Mouse (Mus musculus) left cerebral cortex, postnatal 14 days (tissue): ENCODE data around the gene Pcgf2. TPM values are rescaled to one million over a fixed set of nuclear protein-coding genes. Genes with fewer than 3 reads are reported as not detected.
"Not testable (repeated sequence)": the region's sequence is repeated elsewhere in the genome, so short reads cannot be mapped to it uniquely, and the experiment has no call there.

Source experiments
- DNase-seq, 2 experiments: peaks; one replicate each; pipeline ENCODE4 v3.0.0; 2021 to 2022; ENCODE audit warnings: low spot score in 2 of 2, mixed read lengths in 1 of 2
- intact Hi-C: fragments of 180-260 bp; cut with DNase I; formaldehyde crosslinking; loops from one replicate; pipeline ENCODE4 v1.15.1; 2025
- long read RNA-seq, 2 experiments: library from polyadenylated mRNA; stranded (forward); transcript quantifications; one replicate each; pipeline ENCODE4 v2.0.0; 2021
- total RNA-seq, 2 experiments: library from RNA; stranded (reverse); gene quantifications; 2 replicates each; pipeline ENCODE4 v1.2.3; 2021

Pcgf2 gene
- 10 to 100 TPM; 31.3 to 35.8 TPM for total RNA-seq
- long read RNA-seq, experiment 1, partial matches to known transcripts = 9 of 11 reads
- long read RNA-seq, experiment 1, other reads (novel, unspliced or antisense) = 2 of 11 reads
- long read RNA-seq, experiment 2, partial matches to known transcripts = 10 of 10 reads
- long read RNA-seq, experiment 2, other reads (novel, unspliced or antisense) = 0 of 10 reads

DNA sequence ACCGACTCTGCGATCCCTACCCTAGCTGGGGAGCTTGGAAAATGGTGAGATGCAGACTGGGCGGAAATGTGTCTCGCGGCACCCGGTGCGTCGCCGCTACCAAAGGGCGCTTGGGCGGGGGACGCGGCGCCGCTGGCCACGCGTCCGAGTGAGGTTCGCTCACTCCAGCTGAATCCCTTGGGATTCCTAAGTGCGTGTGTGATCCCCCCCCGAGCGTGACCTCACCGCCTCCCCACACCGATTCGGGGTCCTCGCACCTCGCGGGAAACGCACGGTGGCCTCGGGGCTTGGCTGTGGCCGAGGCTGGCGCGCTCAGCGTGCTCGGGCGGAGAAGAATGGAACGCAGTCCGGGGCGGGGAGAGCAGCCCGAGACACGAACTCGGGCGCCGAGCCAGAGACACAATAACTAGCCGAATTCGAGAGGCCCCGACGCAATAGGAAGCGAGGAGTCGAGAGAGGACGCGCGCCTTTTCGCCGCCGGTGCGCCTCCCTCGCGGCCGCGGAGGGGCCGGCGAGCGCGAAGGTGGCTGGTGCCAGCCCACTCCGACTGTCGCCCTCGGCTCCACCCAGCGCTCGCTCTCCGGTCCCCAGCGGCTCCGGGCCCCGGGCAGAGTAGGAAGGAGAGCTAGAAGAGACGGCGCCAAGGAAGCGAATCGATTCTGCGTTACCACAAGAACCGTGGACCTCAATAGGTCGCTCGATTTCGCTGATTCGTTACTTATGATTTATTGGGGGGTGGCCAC, at the start of gene Pcgf2:
Pcgf2 (minus strand) TSS at position 495 of the 743 bp plus-strand sequence.
- intact Hi-C loops = loop anchor here (5.0 kb wide), 2 partner anchors 42 to 182 kb away; partner anchors contain the start of genes Fbxo47 and Pip4k2b
- DNase-seq = peak; percentile 70 to 78

DNA sequence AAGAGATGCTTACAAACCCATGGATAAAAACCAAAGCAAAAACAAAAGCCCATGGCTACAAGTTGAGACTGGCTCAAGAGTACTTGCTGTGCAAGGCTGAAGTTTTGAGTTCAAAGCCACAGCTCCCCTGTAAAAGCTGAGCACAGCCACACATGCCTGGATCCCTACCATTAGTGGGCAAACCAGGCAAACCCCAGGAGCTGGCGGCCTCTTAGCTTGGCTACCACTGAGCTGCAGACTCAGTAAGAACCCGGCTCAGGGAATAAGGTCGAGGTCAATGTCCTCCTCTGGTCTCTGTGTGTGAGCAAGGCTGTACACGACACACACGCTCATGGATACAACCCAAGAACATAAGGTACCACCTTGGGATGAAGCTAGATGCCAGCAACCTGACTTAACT, 48.2 kb upstream of the Pcgf2 start:
- intact Hi-C loops = no loop called here
- no peak for DNase-seq

GRCm38 (mm10) chr11:97747773-97748172, 47.5 kb upstream of the Pcgf2 start:
- intact Hi-C loops = no loop called here
- no peak for DNase-seq

GRCm38 (mm10) chr11:97745331-97745721, 45.0 kb upstream of the Pcgf2 start:
- no peak for DNase-seq
- intact Hi-C loops = no loop called here

DNA sequence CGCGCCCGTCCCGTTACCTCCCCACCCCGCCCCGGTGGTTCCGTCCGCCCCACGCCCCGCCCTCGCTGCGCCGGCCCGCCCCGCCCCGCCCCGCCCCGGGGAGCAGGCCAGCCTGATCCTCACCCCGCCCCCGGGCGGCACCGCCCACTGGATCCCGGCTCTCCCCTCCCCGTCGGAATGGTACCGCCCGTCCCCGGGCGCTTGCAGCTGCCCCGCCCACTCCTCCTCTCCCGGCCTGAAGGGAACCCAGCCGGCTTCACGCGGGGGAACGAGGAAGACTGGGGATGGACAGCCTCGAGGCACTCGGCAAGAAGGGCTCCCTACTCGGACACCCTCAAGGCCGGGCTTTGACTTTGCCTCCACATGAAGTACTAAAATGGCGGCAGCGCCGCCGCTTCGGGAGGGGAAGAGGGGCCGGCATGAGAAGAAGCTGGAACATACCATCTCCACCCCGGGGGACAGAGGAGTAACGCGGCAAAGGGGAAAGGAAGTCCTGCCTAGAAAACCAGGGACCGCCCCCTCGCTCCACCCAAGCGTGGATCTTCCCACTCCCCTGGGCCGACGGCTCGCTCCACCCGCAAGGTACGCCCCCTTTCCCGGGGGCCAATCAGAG, 44.5 kb upstream of the Pcgf2 start:
- intact Hi-C loops = loop anchor here (5.0 kb wide), 1 partner anchor 43 kb away; the partner anchor contains the start of genes Pcgf2 and Psmb3

GRCm38 (mm10) chr11:97744063-97744717, 43.9 kb upstream of the Pcgf2 start, which contains the start of gene Pip4k2b:
Pip4k2b (minus strand) TSS chr11:97744704.
- intact Hi-C loops = loop anchor here (5.0 kb wide), 1 partner anchor 42 kb away; the partner anchor contains the start of genes Pcgf2 and Psmb3
- peak in 1 of 2 experiments; percentile 54 for DNase-seq

More for the DNA sequence above, 44.5 kb upstream of the Pcgf2 start:
- peak; percentile 98 to 99 for DNase-seq

GRCm38 (mm10) chr11:97743423-97743822, 43.1 kb upstream of the Pcgf2 start:
- DNase-seq = no peak
- intact Hi-C loops = loop anchor here (5.0 kb wide), 1 partner anchor 41 kb away; the partner anchor contains the start of genes Pcgf2 and Psmb3

- no peak for DNase-seq
- intact Hi-C loops = loop anchor here (5.0 kb wide), 1 partner anchor 40 kb away; the partner anchor contains the start of genes Pcgf2 and Psmb3
Observed at GRCm38 (mm10) chr11:97742591-97742990, 42.3 kb upstream of the Pcgf2 start.

DNA sequence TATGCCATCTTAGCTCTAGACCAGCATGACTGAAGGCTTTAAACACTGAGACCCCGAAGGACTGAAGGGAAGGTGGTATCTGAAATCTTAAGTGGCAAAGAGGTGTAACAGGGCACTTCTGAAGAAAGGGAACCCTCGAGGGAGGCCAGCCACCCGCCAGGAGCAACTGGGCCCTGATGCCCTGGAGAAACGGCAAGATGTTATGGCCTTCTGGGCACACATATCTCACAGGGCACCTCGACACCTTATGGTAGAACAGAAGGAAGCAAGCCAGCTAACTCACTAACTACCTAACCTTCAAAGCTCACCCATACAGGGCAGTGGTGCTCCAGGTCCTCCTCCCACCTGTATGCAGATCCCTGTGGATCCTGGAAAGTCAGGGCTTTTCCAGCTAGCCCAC, 41.9 kb upstream of the Pcgf2 start:
- intact Hi-C loops = loop anchor here (5.0 kb wide), 1 partner anchor 40 kb away; the partner anchor contains the start of genes Pcgf2 and Psmb3
- no peak for DNase-seq

DNA sequence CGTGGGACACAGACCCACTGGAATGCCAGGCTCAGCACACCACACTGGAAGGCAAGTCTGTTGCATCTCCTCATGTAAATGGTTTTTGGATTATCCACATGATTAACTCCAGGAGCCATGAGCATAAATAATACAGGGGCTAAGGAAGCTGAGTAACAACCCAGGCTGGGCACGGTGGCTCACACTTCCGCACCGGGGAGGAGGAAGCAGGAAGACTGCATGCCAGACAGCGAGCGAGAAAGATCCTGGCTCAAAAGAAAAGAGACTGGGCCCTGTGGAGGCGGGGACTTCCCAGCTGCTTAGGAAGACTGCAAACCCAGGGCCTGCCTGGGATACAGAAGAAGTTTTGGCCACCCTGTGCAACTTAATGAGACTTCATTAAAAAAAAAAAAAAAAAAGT, 39.9 kb upstream of the Pcgf2 start:
- DNase-seq = peak in 1 of 2 experiments; percentile 45
- intact Hi-C loops = loop anchor here (5.0 kb wide), 1 partner anchor 38 kb away; the partner anchor contains the start of genes Pcgf2 and Psmb3

DNA sequence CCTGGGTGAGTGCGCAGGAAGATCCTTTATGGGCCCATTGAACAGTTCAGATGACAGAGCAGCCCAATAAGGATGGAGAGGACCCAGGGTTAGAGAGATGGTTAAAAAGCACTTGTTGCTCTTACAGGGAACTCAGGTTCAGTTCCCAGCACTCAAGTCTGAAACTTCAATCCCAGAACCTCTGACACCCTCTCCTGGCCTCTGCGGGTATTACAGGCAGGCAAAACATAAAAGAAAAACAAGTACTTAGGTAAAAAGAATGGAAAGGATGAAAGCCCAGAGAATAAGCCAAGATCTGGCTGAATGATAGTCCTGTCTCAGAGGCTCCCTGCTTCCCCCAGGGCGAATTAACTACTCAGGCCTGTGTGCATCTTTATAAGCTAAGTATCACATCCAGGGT, 38.9 kb upstream of the Pcgf2 start:
- no peak for DNase-seq
- intact Hi-C loops = no loop called here

- intact Hi-C loops = no loop called here
- no peak for DNase-seq
Observed at GRCm38 (mm10) chr11:97738703-97739102, 38.4 kb upstream of the Pcgf2 start.

DNA sequence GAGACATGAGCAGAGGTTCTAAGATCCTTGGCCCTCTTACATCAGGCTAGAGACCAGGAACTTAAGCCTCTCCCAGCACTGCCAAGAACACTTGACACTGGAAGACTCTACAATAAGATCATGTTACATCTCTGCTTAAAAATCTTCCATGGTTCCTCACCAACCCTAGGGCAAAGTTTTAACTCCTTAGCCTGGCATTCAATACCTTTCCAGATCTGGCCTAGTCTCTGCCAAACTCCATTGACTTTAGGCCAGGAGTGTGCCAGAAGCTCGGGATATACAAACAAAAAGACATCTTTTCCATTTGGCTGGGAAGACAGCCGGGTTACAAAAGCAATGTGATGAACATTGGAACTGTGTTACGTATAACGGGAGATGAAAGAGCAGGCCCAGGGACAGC, 37.3 kb upstream of the Pcgf2 start:
- intact Hi-C loops = no loop called here

GRCm38 (mm10) chr11:97736645-97737044, 36.3 kb upstream of the Pcgf2 start:
- no peak for DNase-seq
- intact Hi-C loops = no loop called here

More for the DNA sequence above, 37.3 kb upstream of the Pcgf2 start:
- no peak for DNase-seq

GRCm38 (mm10) chr11:97734810-97735209, 34.5 kb upstream of the Pcgf2 start:
- intact Hi-C loops, DNase-seq: not testable (repeated sequence)

DNA sequence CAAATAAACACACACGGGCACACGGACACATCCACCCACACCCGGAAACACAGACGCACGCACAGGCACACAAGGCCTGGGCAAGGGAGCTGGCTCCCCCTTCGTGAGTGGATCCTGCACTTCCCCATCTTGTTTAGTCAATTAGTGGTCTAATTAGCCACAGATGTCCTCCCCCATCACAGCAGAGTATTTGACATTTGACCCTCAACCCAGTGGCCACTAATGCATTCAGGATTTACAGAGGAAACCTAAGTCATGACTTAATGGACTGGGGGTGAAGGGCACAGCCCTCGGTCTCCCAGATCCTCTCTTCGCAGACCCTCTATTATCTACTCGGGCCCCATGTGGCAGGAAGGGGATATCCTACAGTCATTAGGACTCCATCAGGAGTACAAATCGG, 33.4 kb upstream of the Pcgf2 start:
- DNase-seq = no peak
- intact Hi-C loops = no loop called here

GRCm38 (mm10) chr11:97728730-97729129, 28.4 kb upstream of the Pcgf2 start:
- intact Hi-C loops = no loop called here
- DNase-seq = no peak

- DNase-seq = no peak
- intact Hi-C loops = no loop called here
Observed at GRCm38 (mm10) chr11:97728311-97728710, 28.0 kb upstream of the Pcgf2 start.

DNA sequence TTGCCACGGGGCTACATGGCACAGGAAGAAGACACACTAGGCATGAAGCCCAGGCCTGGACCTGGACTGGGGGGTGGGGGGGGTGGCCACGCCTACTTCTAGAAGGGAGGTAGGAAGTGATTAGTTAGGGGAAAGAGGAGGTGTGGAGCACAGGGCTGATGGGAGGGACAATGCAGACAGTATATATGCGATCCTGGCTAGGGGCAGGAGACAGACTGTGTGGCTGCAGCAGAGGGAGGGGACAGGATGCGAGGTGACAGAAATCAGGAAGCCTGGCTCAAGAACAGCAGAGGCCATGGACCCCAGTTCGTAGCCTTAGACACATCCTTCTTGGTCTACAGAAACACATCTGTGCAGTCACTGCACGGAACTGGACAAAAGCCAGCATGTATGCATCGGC, 23.4 kb upstream of the Pcgf2 start:
- no peak for DNase-seq
- intact Hi-C loops = no loop called here
